Comparison of ENCODE assay signal across 8 mouse cellular contexts in the genomic region with DNA sequence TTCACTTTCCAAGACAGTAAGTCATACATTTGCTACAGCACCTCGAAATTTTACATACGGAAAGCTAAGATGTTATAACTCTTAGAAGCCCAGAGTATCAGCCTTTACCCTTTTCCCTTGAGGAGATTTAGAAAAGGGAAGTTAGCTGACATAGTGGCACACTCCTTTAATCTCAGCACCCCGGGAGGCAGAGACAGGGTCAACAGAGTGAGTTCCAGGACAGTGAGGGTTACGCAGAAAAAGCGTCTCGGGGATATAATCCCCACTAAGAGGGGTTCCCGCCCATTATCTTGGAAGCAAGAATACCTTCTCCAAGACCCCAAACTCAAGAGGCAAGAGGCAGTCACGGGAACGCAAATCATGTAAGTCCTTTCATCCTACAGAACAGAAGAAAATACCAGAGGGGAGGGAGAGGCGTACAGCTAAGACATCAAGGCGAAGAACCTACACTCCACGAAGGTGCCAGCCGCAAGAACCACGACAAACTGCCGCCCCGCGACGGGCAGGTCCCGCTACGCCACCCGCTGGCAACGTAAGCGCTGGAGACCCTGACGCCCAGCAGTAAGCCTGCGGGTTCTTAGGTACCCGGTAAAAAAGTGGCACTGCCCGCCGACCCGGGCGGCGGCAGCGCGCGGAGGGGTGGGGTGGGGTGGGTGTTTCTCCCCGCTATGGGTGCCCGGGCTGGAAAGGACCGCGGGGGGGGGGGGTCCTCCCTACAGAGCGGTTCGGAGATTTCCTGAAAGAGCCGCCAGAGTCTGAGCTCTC. TPM values are rescaled to one million over a fixed set of nuclear protein-coding genes. Genes with fewer than 3 reads are reported as not detected.
DNase-seq lines count a peak whose midpoint lies in the region; ATAC-seq and TF ChIP-seq lines count a peak whose summit lies in the region.

No protein-coding gene starts in this region.

- H3K27me3 ChIP-seq in CH12.LX (replicated peaks): no peaks in the 10 kb centered on the region
- H3K27me3 ChIP-seq in embryonic facial prominence, embryonic 12.5 days: no peaks in the 10 kb centered on the region
- H3K27me3 ChIP-seq in small intestine, adult 2 months (ENCODE audit: control insufficient read depth, insufficient read depth, low read length): no peaks in the 10 kb centered on the region

- peak in 1 of 2 experiments; percentile 46; a peak in 2 of 4 replicates for TF ChIP-seq CTCF in CH12.LX (conservative IDR thresholded peaks at IDR 0.05 in 1 of 2, IDR thresholded peaks at IDR 0.05 in 1 of 2; ENCODE audit: low read depth in 2 of 2, low read length in 2 of 2)
- peak; percentile 52 for TF ChIP-seq CTCF in layer of hippocampus, adult 2 months (conservative IDR thresholded peaks at IDR 0.05)
- TF ChIP-seq CTCF in small intestine, adult 2 months (IDR thresholded peaks at IDR 0.05; ENCODE audit: extremely low read depth, insufficient read length, insufficient replicate concordance, low read depth, low read length): peak; percentile 21; the same call in 1 of the 2 replicates

- peaks cover 10 to 35% of the 10 kb centered on the region in 2 experiments for H3K36me3 ChIP-seq in CH12.LX (replicated peaks in 1 of 2; ENCODE audit: control insufficient read depth in 1 of 2, insufficient read depth in 1 of 2, low read length in 1 of 2)
- 0 out of 2 replicates have a peak, but pooled peaks cover 7% of the 10 kb centered on the region for H3K36me3 ChIP-seq in embryonic facial prominence, embryonic 12.5 days
- H3K36me3 ChIP-seq in small intestine, adult 2 months (ENCODE audit: control insufficient read depth, insufficient read depth, low read length): no peaks in the 10 kb centered on the region

- H3K27ac ChIP-seq in CH12.LX (ENCODE audit: insufficient read depth, low read depth): peak overlapping the region; percentile 19; the same call in 1 of the 2 replicates
- H3K27ac ChIP-seq in embryonic facial prominence, embryonic 12.5 days: peak overlapping the region; percentile 80
- H3K27ac ChIP-seq in layer of hippocampus, adult 2 months: peak overlapping the region; percentile 99
- H3K27ac ChIP-seq in small intestine, adult 2 months (ENCODE audit: insufficient read depth, low read depth, low read length): peak overlapping the region; percentile 80

- WGBS in embryonic facial prominence, embryonic 12.5 days: 3% methylated on average over 41 of the region's 41 CpGs
- WGBS in small intestine, adult 2 months: 2% methylated on average over 39 of the region's 41 CpGs

- TF ChIP-seq POLR2A in CH12.LX (IDR thresholded peaks at IDR 0.05; ENCODE audit: low read depth, low read length): no peak
- TF ChIP-seq POLR2A in small intestine, adult 2 months (IDR thresholded peaks at IDR 0.05; ENCODE audit: low read depth, low read length): no peak

- DNase-seq in CH12.LX (ENCODE audit: extremely low read depth): peak; percentile 22
- peak; percentile 57 to 74 for DNase-seq in adrenal gland, adult (ENCODE audit: inconsistent age in 2 of 2, low spot score in 1 of 2)
- peak; percentile 4 to 23 for DNase-seq in heart, postnatal 36 days
- peak; percentile 25 to 44 for DNase-seq in layer of hippocampus, adult 2 months (ENCODE audit: low spot score in 2 of 2)
- peak; percentile 48 to 55 for DNase-seq in lung, postnatal 4 days
- no peak for DNase-seq in ovary, postnatal 14 days (ENCODE audit: low spot score)

- peak overlapping the region; percentile 81 for H3K9ac ChIP-seq in CH12.LX (ENCODE audit: insufficient read depth, low read depth)
- peak overlapping the region; percentile 95 for H3K9ac ChIP-seq in embryonic facial prominence, embryonic 12.5 days

- in situ Hi-C loops in CH12.LX (cut with MboI; ENCODE audit: low pct_ligation_motif_present, low pct_unique_long_range_greater_than_20kb, low sequenced_read_pairs): no loop called here

- peak overlapping the region; percentile 78 to 89 (median 82) for H3K4me3 ChIP-seq in CH12.LX (replicated peaks in 1 of 3; ENCODE audit: low read depth in 2 of 3, low read length in 2 of 3, poor library complexity in 1 of 3)
- peak overlapping the region; percentile 96 for H3K4me3 ChIP-seq in embryonic facial prominence, embryonic 12.5 days
- peak overlapping the region; percentile 100 for H3K4me3 ChIP-seq in layer of hippocampus, adult 2 months
- peak overlapping the region; percentile 97 for H3K4me3 ChIP-seq in small intestine, adult 2 months (ENCODE audit: low read depth, low read length)

- ATAC-seq in embryonic facial prominence, embryonic 12.5 days (ENCODE audit: insufficient number of reproducible peaks, insufficient read depth, low FRiP score, low TSS enrichment): 0 out of 2 replicates have a peak, but pooled peaks have one; percentile 17

- H3K9me3 ChIP-seq in CH12.LX (replicated peaks; ENCODE audit: low read length): no peaks in the 10 kb centered on the region
- no peaks in the 10 kb centered on the region for H3K9me3 ChIP-seq in embryonic facial prominence, embryonic 12.5 days

- dilution Hi-C loops in CH12.LX (cut with MboI; ENCODE audit: extremely low pct_ligation_motif_present, extremely low pct_unique_long_range_greater_than_20kb, low sequenced_read_pairs): no loop called here

- H3K79me2 ChIP-seq in CH12.LX (replicated peaks; ENCODE audit: control insufficient read depth, extremely low read depth, insufficient read depth, poor library complexity, severe bottlenecking): peaks cover 49% of the 10 kb centered on the region

- peaks cover 10 to 41% of the 10 kb centered on the region in 2 experiments for H3K4me1 ChIP-seq in CH12.LX (ENCODE audit: control insufficient read depth in 1 of 2, insufficient read depth in 2 of 2)
- H3K4me1 ChIP-seq in embryonic facial prominence, embryonic 12.5 days: peaks cover 18% of the 10 kb centered on the region
- H3K4me1 ChIP-seq in small intestine, adult 2 months (ENCODE audit: control insufficient read depth, insufficient read depth, insufficient read length, low read length): peaks cover 9% of the 10 kb centered on the region; the same call in 1 of the 2 replicates

- H3K4me2 ChIP-seq in CH12.LX (ENCODE audit: insufficient read depth, low read depth, poor library complexity, severe bottlenecking): peak overlapping the region; percentile 59
- peak overlapping the region; percentile 77 for H3K4me2 ChIP-seq in embryonic facial prominence, embryonic 12.5 days (replicated peaks)

- TF ChIP-seq EP300 in CH12.LX (IDR thresholded peaks at IDR 0.05; ENCODE audit: low read length): no peak

- intact Hi-C loops in heart, postnatal 36 days (cut with DNase I): loop anchor here (2.0 to 5.0 kb wide), 4 partner anchors 67 to 116 kb away; a partner anchor contains a TSS

- no peak; the same call in none of the 2 replicates for TF ChIP-seq RAD21 in CH12.LX (IDR thresholded peaks at IDR 0.05; ENCODE audit: low read depth, low read length)

TF ChIP-seq in CH12.LX, 34 proteins besides CTCF, POLR2A, EP300 and RAD21:
- TF ChIP-seq GABPA (IDR thresholded peaks at IDR 0.05; ENCODE audit: insufficient replicate concordance, low read depth, low read length) (no peak), IRF4 (IDR thresholded peaks at IDR 0.05; ENCODE audit: low read depth, low read length) (no peak), POLR2AphosphoS2 (IDR thresholded peaks at IDR 0.05; ENCODE audit: low read depth, low read length) (no peak), MAZ (IDR thresholded peaks at IDR 0.05; ENCODE audit: low read depth, low read length) (no peak), UBTF (IDR thresholded peaks at IDR 0.05; ENCODE audit: low read depth, low read length) (no peak; the same call in 1 of the 2 replicates), USF2 (conservative IDR thresholded peaks at IDR 0.05; ENCODE audit: low read depth, low read length) (no peak), RCOR1 (conservative IDR thresholded peaks at IDR 0.05; ENCODE audit: low read depth, low read length) (no peak), E2F4 (IDR thresholded peaks at IDR 0.05; ENCODE audit: insufficient replicate concordance, low read depth, low read length) (no peak)

RNA-seq across cellular contexts. Expression of a gene that starts 0.7 kb away (rescaled TPM):
- 27.0 and 32.1 TPM in 2 replicates for total RNA-seq in CH12.LX (2012; rRNA removed)
- 49.9 and 53.0 TPM in 2 replicates for total RNA-seq in CH12.LX (2014; rRNA removed)
- 43.3 and 47.5 TPM in 2 replicates for polyA plus RNA-seq in CH12.LX (2012; ENCODE audit: insufficient read length, low read depth)
- polyA plus RNA-seq in embryonic facial prominence, embryonic 12.5 days (2016; fragmentation: Nextera tagmentation; extraction: Ambion mirVana): 102 and 103 TPM in 2 replicates
- 10 to 100 TPM; 34.7 to 36.3 TPM for total RNA-seq in heart, postnatal 36 days (2021)
- 10 to 100 TPM; 71.0 to 71.5 TPM for total RNA-seq in layer of hippocampus, adult 2 months (2021)
- polyA plus RNA-seq in small intestine, adult 2 months (2012; rRNA removed): 17.6 and 26.4 TPM in 2 replicates

RNA-seq across cellular contexts. Expression of a gene that starts 34.5 kb away (rescaled TPM):
- total RNA-seq in CH12.LX (2012; rRNA removed) (not detected in 2 replicates), CH12.LX (2014; rRNA removed) (not detected in 2 replicates)
- polyA plus RNA-seq in CH12.LX (2012; ENCODE audit: insufficient read length, low read depth): not detected in 2 replicates
- polyA plus RNA-seq in embryonic facial prominence, embryonic 12.5 days (2016; fragmentation: Nextera tagmentation; extraction: Ambion mirVana): 7.5 and 8.9 TPM in 2 replicates
- 1 to 10 TPM; 1.0 to 1.6 TPM for total RNA-seq in heart, postnatal 36 days (2021)
- 10 to 100 TPM; 64.8 to 69.4 TPM for total RNA-seq in layer of hippocampus, adult 2 months (2021)
- polyA plus RNA-seq in small intestine, adult 2 months (2012; rRNA removed): 0.51 and 1.1 TPM in 2 replicates

Comparison
In these comparisons a context has a peak if more than half of its experiments do, and no peak if none do; other contexts are left out.
1. H3K27ac ChIP-seq: peak in every context shown above with its lines; median percentile 99 in layer of hippocampus, adult 2 months; 80 in embryonic facial prominence, embryonic 12.5 days; 80 in small intestine, adult 2 months; 19 in CH12.LX.
2. RNA of a gene that starts 34.5 kb away (total RNA-seq): 64.8 to 69.4 TPM in layer of hippocampus, adult 2 months; 1.0 to 1.6 TPM in heart, postnatal 36 days and not detected in CH12.LX; every median in the first group is over 10 times any median in the second.
3. Peak in every context shown above with its lines, with median percentiles within 50 percentile points of each other: H3K4me3 ChIP-seq.